Mouse (Mus musculus) retina, postnatal 1 day (tissue): Measurements from ENCODE around the gene Hk1.

Source experiments
- DNase-seq: peaks from one replicate; pipeline ENCODE4 v3.0.0-alpha.2; 2012

Gene Hk1

GRCm38 (mm10) chr10:62261115-62261886 is 118.4 kb downstream of the Hk1 start:
- DNase-seq: peak; percentile 97

GRCm38 (mm10) chr10:62258298-62258697 is 121.4 kb downstream of the Hk1 start:
- DNase-seq: no peak

- no peak for DNase-seq
Measured at GRCm38 (mm10) chr10:62252496-62253235, 127.0 kb downstream of the Hk1 start.

GRCm38 (mm10) chr10:62252000-62252488 is 127.7 kb downstream of the Hk1 start, which contains the start of gene Tacr2:
TSS of gene Tacr2 (plus strand) at chr10:62252438.
- no peak for DNase-seq

GRCm38 (mm10) chr10:62247815-62248214 is 131.9 kb downstream of the Hk1 start:
- DNase-seq: no peak

GRCm38 (mm10) chr10:62247156-62247555 is 132.6 kb downstream of the Hk1 start:
- no peak for DNase-seq

GRCm38 (mm10) chr10:62244067-62244466 is 135.6 kb downstream of the Hk1 start:
- DNase-seq: no peak

- peak; percentile 86 for DNase-seq
Measured at GRCm38 (mm10) chr10:62242896-62243295, 136.8 kb downstream of the Hk1 start.

GRCm38 (mm10) chr10:62242358-62242757 is 137.3 kb downstream of the Hk1 start:
- DNase-seq: no peak

- peak; percentile 55 for DNase-seq
Measured at GRCm38 (mm10) chr10:62239270-62239669, 140.4 kb downstream of the Hk1 start.

- no peak for DNase-seq
Measured at GRCm38 (mm10) chr10:62238688-62239087, 141.0 kb downstream of the Hk1 start.

GRCm38 (mm10) chr10:62237205-62237604 is 142.5 kb downstream of the Hk1 start:
- no peak for DNase-seq

- DNase-seq: no peak
Measured at GRCm38 (mm10) chr10:62236165-62236564, 143.5 kb downstream of the Hk1 start.

GRCm38 (mm10) chr10:62231811-62232210 is 147.9 kb downstream of the Hk1 start:
- DNase-seq: no peak

GRCm38 (mm10) chr10:62231395-62231732 is 148.3 kb downstream of the Hk1 start:
- DNase-seq: no peak

- DNase-seq: peak; percentile 97
Measured at GRCm38 (mm10) chr10:62230708-62231394, 148.9 kb downstream of the Hk1 start, which contains the start of gene Tspan15. TSS of gene Tspan15 (minus strand) at chr10:62231251.

- DNase-seq: no peak
Measured at GRCm38 (mm10) chr10:62228126-62228525, 151.6 kb downstream of the Hk1 start.

- no peak for DNase-seq
Measured at GRCm38 (mm10) chr10:62225839-62226238, 153.9 kb downstream of the Hk1 start.

GRCm38 (mm10) chr10:62224231-62224630 is 155.5 kb downstream of the Hk1 start:
- no peak for DNase-seq

GRCm38 (mm10) chr10:62222777-62223176 is 156.9 kb downstream of the Hk1 start:
- DNase-seq: no peak

- no peak for DNase-seq
Measured at GRCm38 (mm10) chr10:62221647-62222046, 158.1 kb downstream of the Hk1 start.

GRCm38 (mm10) chr10:62220732-62221514 is 158.8 kb downstream of the Hk1 start:
- DNase-seq: no peak
